Mouse (Mus musculus) liver, embryonic 11.5 days (tissue): ENCODE measurements around the gene Stap2. TPM values are rescaled to one million over a fixed set of nuclear protein-coding genes. Genes with fewer than 3 reads are reported as not detected.

Source experiments
- ATAC-seq: fragments of 200-750 bp; cut with Nextera tagmentation; replicated peaks from 2 replicates; pipeline ENCODE4 v1.8.0; 2017; ENCODE audit warnings: moderate number of reproducible peaks, mild to moderate bottlenecking, moderate TSS enrichment, moderate library complexity; ENCODE audit not compliant: low FRiP score
- DNase-seq: peaks from one replicate; pipeline ENCODE4 v3.0.0-alpha.2; 2017; ENCODE audit warnings: low spot score
- H3K27ac ChIP-seq: fragments of 300-500 bp; sonication (generic); 2 replicates; pipeline ENCODE4 v1.5.1; 2014; ENCODE audit warnings: mild to moderate bottlenecking, low read depth, low read length, control low read depth
- H3K27me3 ChIP-seq: fragments of 300-500 bp; sonication (generic); replicated peaks from 2 replicates; pipeline ENCODE4 v1.6.1; 2014; ENCODE audit warnings: low read length, mixed read lengths; ENCODE audit not compliant: control insufficient read depth, insufficient read depth
- H3K36me3 ChIP-seq: fragments of 300-500 bp; sonication (generic); 2 replicates; pipeline ENCODE4 v1.6.1; 2014; ENCODE audit warnings: mild to moderate bottlenecking, low read length, moderate library complexity, mixed read lengths; ENCODE audit not compliant: control insufficient read depth, insufficient read depth
- H3K4me1 ChIP-seq: fragments of 300-500 bp; sonication (generic); replicated peaks from 2 replicates; pipeline ENCODE4 v1.6.1; 2014; ENCODE audit warnings: low read length, mixed read lengths; ENCODE audit not compliant: control insufficient read depth, insufficient read depth
- H3K4me2 ChIP-seq: fragments of 300-500 bp; sonication (generic); 2 replicates; pipeline ENCODE4 v1.6.1; 2014; ENCODE audit warnings: mild to moderate bottlenecking, control low read depth, moderate library complexity
- H3K4me3 ChIP-seq: fragments of 300-500 bp; sonication (generic); 2 replicates; pipeline ENCODE4 v1.5.1; 2014; ENCODE audit warnings: low read depth, low read length, control low read depth
- H3K9ac ChIP-seq: fragments of 300-500 bp; sonication (generic); 2 replicates; pipeline ENCODE4 v1.6.1; 2014; ENCODE audit warnings: low read depth, low read length, control low read depth
- H3K9me3 ChIP-seq: fragments of 300-500 bp; sonication (generic); 2 replicates; pipeline ENCODE4 v1.6.1; 2016; ENCODE audit warnings: low read length, inconsistent platforms, mixed read lengths; ENCODE audit not compliant: control insufficient read depth
- WGBS: fragments of 180-500 bp; shearing (Covaris S2); extraction: QIAGEN DNeasy Blood & Tissue Kit; methylation state at CpG from one replicate; pipeline ENCODE4 v1.1.7; 2014; 5-methylcytosine and 5-hydroxymethylcytosine counted together
- polyA plus RNA-seq: library from polyadenylated mRNA; unstranded; fragments of >200 nt; fragmentation: Nextera tagmentation; extraction: Ambion mirVana; gene quantifications from 2 replicates; pipeline ENCODE4 v1.2.1, GENCODE M21; 2014

The Stap2 gene
- polyA plus RNA-seq, 1 experiment from 2014 or later: 3.5 TPM

GRCm38 (mm10) chr17:56022131-56022988 lies 17.0 kb upstream of the Stap2 start:
- 84% methylated on average over 2 of the region's 2 CpGs for WGBS

GRCm38 (mm10) chr17:56021161-56021910 lies 16.0 kb upstream of the Stap2 start:
- H3K27ac ChIP-seq: no peak overlapping the region
- ATAC-seq (no peak), DNase-seq (no peak)
- 85% methylated on average over 4 of the region's 4 CpGs for whole genome bisulfite sequencing
- H3K27me3 ChIP-seq: no peaks in the 10 kb centered on the region
- peaks cover 18% of the 10 kb centered on the region; the same call in 1 of the 2 replicates for H3K4me1 ChIP-seq
- H3K36me3 ChIP-seq: peaks cover 22% of the 10 kb centered on the region
- H3K9ac ChIP-seq: no peak overlapping the region
- H3K4me3 ChIP-seq: no peak overlapping the region
- no peak overlapping the region for H3K4me2 ChIP-seq
- no peaks in the 10 kb centered on the region for H3K9me3 ChIP-seq

More at GRCm38 (mm10) chr17:56022131-56022988, 17.0 kb upstream of the Stap2 start:
- Histone ChIP-seq H3K4me2 (no peak overlapping the region), H3K4me3 (no peak overlapping the region), H3K4me1 (peaks cover 22% of the 10 kb centered on the region; the same call in 1 of the 2 replicates), H3K27ac (no peak overlapping the region), H3K27me3 (no peaks in the 10 kb centered on the region), H3K9me3 (no peaks in the 10 kb centered on the region), H3K9ac (no peak overlapping the region), H3K36me3 (peaks cover 15% of the 10 kb centered on the region)
- ATAC-seq: no peak
- DNase-seq: no peak

- ATAC-seq: no peak
These were observed 15.2 kb upstream of the Stap2 start for GRCm38 (mm10) chr17:56020400-56021084.

GRCm38 (mm10) chr17:56018347-56019131 lies 13.2 kb upstream of the Stap2 start:
- Histone ChIP-seq H3K9ac (no peak overlapping the region), H3K4me2 (no peak overlapping the region), H3K36me3 (peaks cover 38% of the 10 kb centered on the region), H3K4me1 (peaks cover 9% of the 10 kb centered on the region; the same call in 1 of the 2 replicates), H3K9me3 (no peaks in the 10 kb centered on the region), H3K27me3 (no peaks in the 10 kb centered on the region), H3K4me3 (no peak overlapping the region), H3K27ac (no peak overlapping the region)
- WGBS: 74% methylated on average over 20 of the region's 20 CpGs
- no peak for DNase-seq
- ATAC-seq: peak; percentile 26; the same call in 1 of the 2 replicates

More at GRCm38 (mm10) chr17:56020400-56021084, 15.2 kb upstream of the Stap2 start:
- Histone ChIP-seq H3K4me3 (no peak overlapping the region), H3K27ac (no peak overlapping the region), H3K27me3 (no peaks in the 10 kb centered on the region), H3K4me2 (no peak overlapping the region), H3K4me1 (peaks cover 18% of the 10 kb centered on the region; the same call in 1 of the 2 replicates), H3K9ac (no peak overlapping the region), H3K9me3 (no peaks in the 10 kb centered on the region), H3K36me3 (peaks cover 30% of the 10 kb centered on the region)
- WGBS: 86% methylated on average over 6 of the region's 6 CpGs
- DNase-seq: no peak

- Histone ChIP-seq H3K9me3 (no peaks in the 10 kb centered on the region), H3K27me3 (no peaks in the 10 kb centered on the region), H3K4me2 (no peak overlapping the region), H3K9ac (no peak overlapping the region), H3K27ac (no peak overlapping the region), H3K4me1 (peaks cover 4% of the 10 kb centered on the region; the same call in 1 of the 2 replicates), H3K4me3 (no peak overlapping the region), H3K36me3 (peaks cover 41% of the 10 kb centered on the region)
- DNase-seq (no peak), ATAC-seq (no peak)
- 88% methylated on average over 7 of the region's 7 CpGs for WGBS
These were observed 12.5 kb upstream of the Stap2 start for GRCm38 (mm10) chr17:56017848-56018247.

- 85% methylated on average over 15 of the region's 15 CpGs for WGBS
- DNase-seq (no peak), ATAC-seq (no peak)
- Histone ChIP-seq H3K4me1 (no peaks in the 10 kb centered on the region), H3K9me3 (no peaks in the 10 kb centered on the region), H3K36me3 (peaks cover 41% of the 10 kb centered on the region), H3K9ac (no peak overlapping the region), H3K4me3 (no peak overlapping the region), H3K4me2 (no peak overlapping the region), H3K27ac (no peak overlapping the region), H3K27me3 (no peaks in the 10 kb centered on the region)
These were observed 11.7 kb upstream of the Stap2 start for GRCm38 (mm10) chr17:56016793-56017785.

- 90% methylated on average over 8 of the region's 8 CpGs for WGBS
- ATAC-seq: no peak
- Histone ChIP-seq H3K9ac (no peak overlapping the region), H3K36me3 (peaks cover 41% of the 10 kb centered on the region), H3K27me3 (no peaks in the 10 kb centered on the region), H3K4me1 (no peaks in the 10 kb centered on the region), H3K9me3 (no peaks in the 10 kb centered on the region), H3K4me2 (no peak overlapping the region), H3K4me3 (no peak overlapping the region), H3K27ac (no peak overlapping the region)
- DNase-seq: no peak
These were observed 11.0 kb upstream of the Stap2 start for GRCm38 (mm10) chr17:56016382-56016781.
